Mouse (Mus musculus) hindbrain, embryonic 12.5 days (tissue): ENCODE measurements at regions not wholly inside any gene's neighbourhood (a gene's known extent, or its start where the extent isn't known, plus 50 kb on each side); places are given as distances from the start of the nearest gene placed in this dataset.

Experiments
- ATAC-seq: fragments of 200-750 bp; cut with Nextera tagmentation; 2 replicates; pipeline ENCODE4 v1.8.0; 2017; ENCODE audit warnings: moderate TSS enrichment; ENCODE audit not compliant: low FRiP score
- H3K27ac ChIP-seq: fragments of 300-500 bp; sonication (generic); 2 replicates; pipeline ENCODE4 v1.5.1; 2016; ENCODE audit warnings: mild to moderate bottlenecking
- H3K27me3 ChIP-seq: fragments of 300-500 bp; sonication (generic); 2 replicates; pipeline ENCODE4 v1.6.1; 2016; ENCODE audit warnings: mild to moderate bottlenecking
- H3K36me3 ChIP-seq: fragments of 300-500 bp; sonication (generic); 2 replicates; pipeline ENCODE4 v1.6.1; 2016; ENCODE audit warnings: mild to moderate bottlenecking
- H3K4me1 ChIP-seq: fragments of 300-500 bp; sonication (generic); 2 replicates; pipeline ENCODE4 v1.6.1; 2016
- H3K4me2 ChIP-seq: fragments of 300-500 bp; sonication (generic); replicated peaks from 2 replicates; pipeline ENCODE4 v1.6.1; 2016; ENCODE audit warnings: mild to moderate bottlenecking
- H3K4me3 ChIP-seq: fragments of 300-500 bp; sonication (generic); 2 replicates; pipeline ENCODE4 v1.5.1; 2016; ENCODE audit warnings: mild to moderate bottlenecking
- H3K9ac ChIP-seq: fragments of 300-500 bp; sonication (generic); 2 replicates; pipeline ENCODE4 v1.6.1; 2016; ENCODE audit warnings: mild to moderate bottlenecking, moderate library complexity
- H3K9me3 ChIP-seq: fragments of 300-500 bp; sonication (generic); replicated peaks from 2 replicates; pipeline ENCODE4 v1.6.1; 2016; ENCODE audit warnings: mild to moderate bottlenecking
- WGBS: fragments of 180-500 bp; shearing (Covaris S2); methylation state at CpG from one replicate; pipeline ENCODE4 v1.1.7; 2016; 5-methylcytosine and 5-hydroxymethylcytosine counted together

DNA sequence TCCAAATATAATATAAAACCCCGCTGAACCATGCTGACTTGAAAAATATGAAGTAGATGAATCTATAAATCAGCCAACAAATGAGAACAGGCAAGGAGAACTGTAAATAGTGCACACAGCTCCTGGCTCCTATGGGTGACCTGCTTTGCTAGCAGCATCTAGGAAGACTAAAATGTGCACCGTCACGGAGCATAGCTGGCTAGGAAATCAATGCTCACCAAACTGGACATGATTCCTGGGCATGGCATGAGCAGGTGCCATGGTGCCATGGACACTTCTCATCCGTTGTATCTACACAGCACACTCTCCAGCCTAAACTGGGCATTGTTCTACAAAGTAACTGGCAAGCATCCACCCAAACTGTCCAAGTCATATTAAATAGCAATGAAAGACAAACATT, 103.3 kb upstream of the Myocd start:
- ATAC-seq: no peak
- H3K9ac ChIP-seq: no peak overlapping the region
- 88% methylated on average over 4 of the region's 4 CpGs for WGBS

DNA sequence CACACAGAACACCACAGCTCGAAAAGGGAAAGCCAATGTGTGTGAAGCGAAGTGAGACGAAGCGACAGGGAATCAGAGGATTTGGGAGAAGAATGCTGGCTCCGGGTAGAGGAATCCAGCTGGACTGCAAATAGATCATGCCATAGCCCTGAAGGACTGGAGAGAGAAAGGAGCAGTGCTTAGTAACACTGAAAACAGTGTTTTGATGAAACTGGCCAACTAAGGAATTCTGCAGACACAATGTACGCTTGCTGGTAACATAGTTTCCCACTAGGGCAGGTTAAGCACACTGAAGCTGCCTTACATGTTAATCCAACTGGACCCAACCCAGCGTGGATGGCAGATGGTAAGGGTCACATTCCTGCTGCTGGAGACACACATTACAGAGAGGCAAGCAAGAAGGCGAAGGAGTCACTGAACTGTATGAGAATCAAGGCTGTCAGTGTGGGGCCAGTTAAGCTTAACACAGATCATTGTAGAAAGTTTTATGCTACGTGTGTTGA, 102.6 kb upstream of the Myocd start:
- no peak overlapping the region for H3K4me3 ChIP-seq
- H3K9me3 ChIP-seq: no peaks in the 10 kb centered on the region
- ATAC-seq: no peak
- WGBS: 77% methylated on average over 9 of the region's 9 CpGs
- H3K27me3 ChIP-seq: no peaks in the 10 kb centered on the region
- H3K9ac ChIP-seq: no peak overlapping the region
- no peak overlapping the region for H3K4me2 ChIP-seq
- H3K36me3 ChIP-seq: no peaks in the 10 kb centered on the region
- no peaks in the 10 kb centered on the region for H3K4me1 ChIP-seq
- H3K27ac ChIP-seq: no peak overlapping the region

More for the DNA sequence above, 103.3 kb upstream of the Myocd start:
- Histone ChIP-seq H3K4me3 (no peak overlapping the region), H3K36me3 (no peaks in the 10 kb centered on the region), H3K9me3 (no peaks in the 10 kb centered on the region), H3K4me1 (no peaks in the 10 kb centered on the region), H3K4me2 (no peak overlapping the region), H3K27ac (no peak overlapping the region), H3K27me3 (no peaks in the 10 kb centered on the region)

DNA sequence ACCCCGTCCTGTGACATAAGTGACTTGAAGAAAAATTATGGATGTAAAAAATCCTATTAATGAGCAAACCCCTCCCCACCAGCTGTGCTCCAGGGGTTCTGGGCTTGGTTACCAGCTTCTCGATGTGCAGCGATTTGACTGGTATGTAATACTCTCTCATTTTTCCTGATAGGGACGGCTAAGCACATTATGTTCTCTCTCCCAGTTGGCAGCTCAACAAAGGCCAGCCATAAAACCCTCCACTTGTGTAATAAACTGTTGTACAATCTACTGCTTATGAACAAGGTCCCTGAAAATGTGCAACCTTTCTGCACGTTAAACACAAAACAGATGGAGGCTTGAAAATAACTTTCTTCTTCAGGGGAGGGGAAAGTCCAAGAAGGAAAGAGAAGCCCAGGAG, 98.0 kb upstream of the Myocd start:
- Histone ChIP-seq H3K27ac (no peak overlapping the region), H3K4me3 (no peak overlapping the region), H3K9ac (no peak overlapping the region), H3K4me1 (no peaks in the 10 kb centered on the region), H3K9me3 (no peaks in the 10 kb centered on the region), H3K27me3 (no peaks in the 10 kb centered on the region), H3K36me3 (no peaks in the 10 kb centered on the region), H3K4me2 (no peak overlapping the region)
- 62% methylated on average over 5 of the region's 5 CpGs for WGBS
- ATAC-seq: no peak

DNA sequence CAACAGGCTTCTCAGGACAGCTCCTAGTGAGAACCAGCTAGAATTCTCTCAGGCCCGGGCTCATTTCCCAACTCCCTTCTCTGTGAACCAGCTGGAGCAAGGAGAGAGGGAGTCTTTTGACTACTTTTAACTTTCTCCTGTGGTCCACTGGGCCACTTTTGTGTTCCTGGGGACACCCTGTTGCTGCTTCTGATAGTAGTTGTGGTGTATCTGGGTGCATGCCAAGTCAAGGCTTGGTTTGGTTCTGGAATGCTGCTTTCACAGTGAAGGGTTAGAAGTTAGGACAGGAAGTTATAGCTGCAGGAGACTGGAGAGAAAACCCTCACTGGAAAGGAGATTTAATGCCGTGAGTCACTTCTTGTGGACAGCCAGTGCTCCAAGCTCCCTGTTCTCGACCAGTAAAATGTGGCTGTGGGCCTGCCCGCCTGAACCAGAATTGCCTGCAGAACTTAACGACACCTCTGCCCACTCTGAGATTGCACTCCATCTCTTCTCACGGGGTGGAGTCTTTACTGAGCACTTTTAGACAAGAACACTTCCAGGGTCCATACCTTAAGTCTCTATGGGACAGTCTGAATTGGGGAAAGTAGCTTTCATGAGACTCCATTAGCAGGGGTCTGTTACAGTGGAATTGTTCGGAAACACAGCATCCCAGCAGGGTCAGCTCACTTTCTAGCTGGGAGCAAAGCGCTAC, 97.0 kb upstream of the Myocd start:
- H3K27ac ChIP-seq: no peak overlapping the region; the same call in 1 of the 2 replicates
- H3K9me3 ChIP-seq: no peaks in the 10 kb centered on the region
- H3K4me3 ChIP-seq: no peak overlapping the region
- H3K36me3 ChIP-seq: no peaks in the 10 kb centered on the region
- 72% methylated on average over 8 of the region's 8 CpGs for WGBS
- no peaks in the 10 kb centered on the region for H3K4me1 ChIP-seq
- no peaks in the 10 kb centered on the region for H3K27me3 ChIP-seq
- H3K9ac ChIP-seq: no peak overlapping the region
- H3K4me2 ChIP-seq: no peak overlapping the region
- ATAC-seq: no peak

DNA sequence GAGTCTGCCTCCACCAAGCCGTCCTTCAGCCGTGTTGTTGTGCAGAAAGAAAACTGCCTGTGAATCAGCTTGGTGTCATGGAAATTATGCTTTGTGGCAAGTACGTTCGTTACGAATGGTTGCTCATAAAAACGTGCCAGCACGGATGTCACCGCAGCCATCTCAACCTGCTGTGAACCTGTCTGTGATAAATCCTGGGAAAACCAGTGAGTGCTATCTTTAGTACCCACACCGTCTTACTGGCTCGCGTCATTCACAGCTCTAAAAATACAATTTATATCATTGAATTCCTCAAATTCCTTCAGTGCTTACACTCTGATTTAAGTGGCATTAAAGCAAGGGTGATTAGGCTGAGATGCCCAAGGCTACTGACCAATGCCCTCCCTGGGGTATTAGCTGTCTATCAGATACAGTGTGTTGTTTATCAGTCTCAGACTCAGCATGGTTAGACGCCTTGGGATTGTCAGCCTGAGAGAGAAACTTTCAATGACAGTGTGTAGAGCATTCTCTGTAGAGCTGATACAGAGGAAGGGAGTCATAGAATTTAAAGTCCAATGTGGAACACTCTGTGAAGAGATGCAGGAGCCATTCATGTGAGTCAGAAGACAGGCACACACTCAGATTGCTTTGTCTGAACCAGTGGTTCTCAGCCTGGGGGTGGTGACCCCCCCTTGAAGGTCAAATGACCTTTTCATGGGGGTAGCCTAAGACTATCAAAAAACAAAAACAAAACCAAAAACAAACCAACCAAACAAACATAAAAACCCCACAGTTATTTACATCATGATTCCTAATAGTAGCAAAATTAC, 96.2 kb upstream of the Myocd start:
- H3K4me2 ChIP-seq: no peak overlapping the region
- no peaks in the 10 kb centered on the region for H3K4me1 ChIP-seq
- no peaks in the 10 kb centered on the region for H3K9me3 ChIP-seq
- no peaks in the 10 kb centered on the region for H3K36me3 ChIP-seq
- 71% methylated on average over 12 of the region's 12 CpGs for WGBS
- H3K4me3 ChIP-seq: no peak overlapping the region
- no peaks in the 10 kb centered on the region for H3K27me3 ChIP-seq
- no peak for ATAC-seq
- H3K27ac ChIP-seq: no peak overlapping the region
- no peak overlapping the region for H3K9ac ChIP-seq

DNA sequence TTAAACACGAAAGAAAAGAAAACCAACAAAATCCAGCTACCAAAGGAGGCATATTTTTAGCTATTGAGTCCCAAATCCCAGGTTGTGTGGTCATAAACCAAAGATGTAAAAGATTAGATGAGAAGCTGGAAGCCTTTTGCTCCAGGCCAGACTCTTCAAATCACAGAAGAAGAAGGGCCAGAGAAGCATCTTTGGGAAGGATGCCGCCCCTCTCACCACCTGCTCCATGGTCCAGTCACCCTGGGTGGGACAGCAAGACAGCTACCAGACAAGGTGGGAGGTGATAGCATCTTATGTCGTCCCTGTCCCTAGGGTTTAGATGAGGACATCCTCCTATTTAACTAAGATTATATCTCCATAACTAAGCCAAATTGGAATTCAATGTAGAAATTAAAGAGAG, 95.1 kb upstream of the Myocd start:
- Histone ChIP-seq H3K9me3 (no peaks in the 10 kb centered on the region), H3K4me2 (no peak overlapping the region), H3K4me3 (no peak overlapping the region), H3K4me1 (no peaks in the 10 kb centered on the region), H3K36me3 (no peaks in the 10 kb centered on the region), H3K9ac (no peak overlapping the region), H3K27me3 (no peaks in the 10 kb centered on the region), H3K27ac (no peak overlapping the region)
- ATAC-seq: no peak
- 85% methylated on average over 3 of the region's 3 CpGs for WGBS

DNA sequence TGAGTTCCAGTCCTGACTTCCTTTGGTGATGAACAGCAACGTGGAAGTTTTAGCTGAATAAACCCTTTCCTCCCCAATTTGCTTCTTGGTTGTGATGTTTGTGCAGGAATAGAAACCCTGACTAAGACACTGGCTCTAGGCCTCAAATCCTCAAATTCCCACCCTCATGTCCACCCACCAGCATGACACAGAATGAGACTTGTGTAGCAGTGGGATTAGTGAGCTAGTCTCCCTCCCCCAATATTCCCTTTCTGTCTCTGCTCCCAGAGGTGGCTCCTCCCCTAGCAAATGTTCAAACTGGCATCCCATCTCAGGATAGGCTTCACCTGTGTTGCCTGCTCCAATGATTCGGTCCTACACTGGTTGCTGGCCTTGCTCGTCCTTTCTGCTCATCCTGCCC, 94.1 kb upstream of the Myocd start:
- no peaks in the 10 kb centered on the region for H3K27me3 ChIP-seq
- no peaks in the 10 kb centered on the region for H3K36me3 ChIP-seq
- no peaks in the 10 kb centered on the region for H3K9me3 ChIP-seq
- no peak overlapping the region for H3K4me2 ChIP-seq
- no peak for ATAC-seq
- no peak overlapping the region for H3K9ac ChIP-seq
- H3K4me3 ChIP-seq: no peak overlapping the region
- no peak overlapping the region for H3K27ac ChIP-seq
- 82% methylated on average over 3 of the region's 3 CpGs for WGBS
- H3K4me1 ChIP-seq: no peaks in the 10 kb centered on the region

DNA sequence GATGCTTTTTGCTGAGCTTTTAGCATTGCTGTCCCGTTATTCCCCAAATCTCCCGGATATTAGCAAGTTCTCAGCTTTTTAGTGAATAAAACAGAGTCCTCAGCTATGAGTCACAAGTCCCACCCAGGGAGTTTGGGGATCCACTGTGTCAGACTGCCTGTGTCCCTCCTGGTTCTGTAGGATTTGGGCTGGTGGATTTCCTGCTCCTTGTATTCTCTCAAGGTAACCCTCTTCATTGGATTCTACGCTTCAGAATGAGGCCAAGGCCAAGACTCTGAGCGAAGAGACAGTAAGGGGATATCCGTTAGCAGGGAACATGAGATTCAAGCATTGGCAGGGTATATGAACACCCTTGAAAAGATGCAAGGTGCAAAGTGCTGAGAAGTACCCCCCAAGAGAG, 90.9 kb upstream of the Myocd start:
- WGBS: 89% methylated on average over 5 of the region's 5 CpGs

DNA sequence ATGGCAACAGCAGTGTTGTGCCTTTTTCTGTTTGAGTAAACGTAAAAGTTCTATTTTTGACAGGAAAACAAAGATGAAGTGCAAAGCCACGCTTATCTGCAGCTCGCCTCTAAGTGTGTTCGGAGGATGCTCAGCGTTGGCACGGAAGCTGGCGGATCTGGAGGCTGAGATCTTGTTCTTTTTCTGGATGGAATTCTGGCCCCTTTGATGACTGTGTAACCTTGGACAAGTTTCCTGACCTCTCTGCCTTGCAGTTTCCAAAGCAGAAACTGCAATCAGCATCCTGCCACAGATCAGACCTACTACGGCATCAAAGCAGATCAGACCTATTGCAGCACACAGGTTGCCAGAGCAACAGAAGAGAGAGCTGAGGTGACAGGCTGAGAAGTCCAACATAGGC, 89.1 kb upstream of the Myocd start:
- H3K27me3 ChIP-seq: no peaks in the 10 kb centered on the region
- no peak overlapping the region for H3K27ac ChIP-seq
- no peak overlapping the region for H3K9ac ChIP-seq
- H3K4me1 ChIP-seq: no peaks in the 10 kb centered on the region
- no peak overlapping the region for H3K4me2 ChIP-seq
- no peaks in the 10 kb centered on the region for H3K9me3 ChIP-seq
- no peak for ATAC-seq
- WGBS: 76% methylated on average over 8 of the region's 8 CpGs
- no peak overlapping the region for H3K4me3 ChIP-seq
- H3K36me3 ChIP-seq: no peaks in the 10 kb centered on the region

More for the DNA sequence above, 90.9 kb upstream of the Myocd start:
- no peaks in the 10 kb centered on the region for H3K36me3 ChIP-seq
- no peak overlapping the region for H3K27ac ChIP-seq
- no peaks in the 10 kb centered on the region for H3K4me1 ChIP-seq
- H3K27me3 ChIP-seq: no peaks in the 10 kb centered on the region
- no peak overlapping the region for H3K9ac ChIP-seq
- ATAC-seq: no peak
- H3K9me3 ChIP-seq: no peaks in the 10 kb centered on the region
- no peak overlapping the region for H3K4me2 ChIP-seq
- H3K4me3 ChIP-seq: no peak overlapping the region

DNA sequence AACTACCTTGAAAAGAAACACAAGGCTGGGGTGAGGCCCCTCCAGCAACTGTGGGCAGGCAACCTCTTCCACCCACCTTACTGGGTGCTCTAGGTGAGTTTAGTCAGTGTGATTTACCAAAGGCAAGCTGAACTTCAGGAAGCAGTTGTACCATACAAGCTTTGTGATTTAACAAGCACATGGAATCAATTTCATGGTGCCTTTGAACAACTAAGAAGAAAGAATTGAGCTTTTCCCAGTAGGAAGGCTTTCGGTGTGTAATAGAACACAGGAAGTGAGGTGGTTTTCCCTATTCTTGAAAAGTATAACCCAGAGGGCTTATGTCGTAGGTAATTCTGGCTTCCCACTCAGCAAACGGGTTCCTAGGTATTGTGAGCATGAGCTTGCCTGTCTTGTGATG, 82.7 kb upstream of the Myocd start:
- Histone ChIP-seq H3K4me3 (no peak overlapping the region), H3K4me1 (no peaks in the 10 kb centered on the region), H3K36me3 (no peaks in the 10 kb centered on the region), H3K27me3 (no peaks in the 10 kb centered on the region), H3K9ac (no peak overlapping the region), H3K4me2 (no peak overlapping the region), H3K27ac (no peak overlapping the region), H3K9me3 (no peaks in the 10 kb centered on the region)
- no peak for ATAC-seq
- WGBS: 42% methylated on average over 3 of the region's 3 CpGs

DNA sequence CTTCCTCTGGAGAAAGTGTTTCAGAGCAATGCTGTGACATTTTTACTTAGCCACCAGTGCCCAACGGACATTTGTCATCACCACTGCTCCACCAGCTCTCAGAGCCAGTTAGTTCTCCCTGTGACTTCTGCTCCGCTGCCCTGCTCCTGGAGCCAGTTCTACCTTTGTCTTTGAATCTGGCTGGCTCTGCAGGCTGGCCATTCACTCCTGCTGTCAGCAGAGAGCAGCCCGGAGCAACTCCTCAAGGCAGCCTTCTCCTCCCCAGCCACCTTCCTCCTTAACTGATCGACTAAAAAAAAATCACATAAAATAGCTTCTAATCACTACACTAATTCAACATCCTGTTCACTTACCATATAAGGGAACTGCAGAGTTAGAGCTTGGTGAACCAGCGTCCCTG, 79.2 kb upstream of the Myocd start:
- WGBS: 56% methylated on average over 5 of the region's 5 CpGs
- H3K36me3 ChIP-seq: no peaks in the 10 kb centered on the region
- no peak overlapping the region for H3K27ac ChIP-seq
- no peaks in the 10 kb centered on the region for H3K27me3 ChIP-seq
- H3K9ac ChIP-seq: no peak overlapping the region
- no peak overlapping the region for H3K4me2 ChIP-seq
- H3K4me1 ChIP-seq: no peaks in the 10 kb centered on the region
- no peaks in the 10 kb centered on the region for H3K9me3 ChIP-seq
- no peak for ATAC-seq
- no peak overlapping the region for H3K4me3 ChIP-seq

DNA sequence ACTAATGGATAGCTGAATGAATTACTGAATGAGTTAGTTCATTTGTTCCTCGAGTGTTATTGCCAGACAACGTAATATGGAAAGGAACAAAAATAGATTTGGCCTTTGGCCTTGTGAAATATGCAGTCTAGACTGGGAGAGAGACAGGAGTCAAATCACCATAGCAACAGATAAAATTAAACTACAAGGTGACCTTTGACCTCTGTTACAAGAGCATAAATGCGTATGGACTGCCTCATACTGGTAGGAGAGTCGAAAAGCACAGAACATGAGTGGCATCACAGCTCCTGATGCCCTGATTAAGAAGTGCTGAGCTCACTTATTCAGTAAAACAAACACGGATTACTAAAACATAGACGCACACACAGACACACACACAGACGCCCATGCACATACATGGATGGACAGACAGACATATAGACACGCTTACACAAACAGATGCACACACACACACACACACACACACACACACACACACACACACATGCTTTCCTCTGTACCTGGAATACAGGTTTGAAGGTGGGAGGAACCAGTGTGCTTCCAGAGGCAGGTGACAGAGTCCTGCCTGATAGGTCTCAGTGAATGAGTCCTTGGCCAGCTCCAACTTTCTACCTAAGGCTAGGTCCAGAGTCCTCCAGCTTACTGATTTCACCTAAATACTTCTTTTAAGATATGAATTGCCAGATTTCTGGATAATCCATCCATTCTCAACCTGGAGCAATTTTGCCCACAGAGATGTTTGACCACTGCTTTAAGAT, 72.1 kb upstream of the Myocd start:
- 78% methylated on average over 8 of the region's 8 CpGs for WGBS
- H3K4me1 ChIP-seq: no peaks in the 10 kb centered on the region
- no peak overlapping the region for H3K9ac ChIP-seq
- H3K27ac ChIP-seq: no peak overlapping the region
- no peak overlapping the region for H3K4me3 ChIP-seq
- H3K4me2 ChIP-seq: no peak overlapping the region
- no peaks in the 10 kb centered on the region for H3K27me3 ChIP-seq
- H3K9me3 ChIP-seq: no peaks in the 10 kb centered on the region
- ATAC-seq: no peak
- no peaks in the 10 kb centered on the region for H3K36me3 ChIP-seq
